Mouse (Mus musculus) inflammation-experienced regulatory T-cells, adult 6 months (primary cell): Measurements from ENCODE around the gene Ankfy1. TPM values are rescaled to one million over a fixed set of nuclear protein-coding genes. Genes with fewer than 3 reads are reported as not detected.

Source experiments
- ATAC-seq: one replicate; pipeline ENCODE4 v1.8.0; 2017
- polyA plus RNA-seq, 3 experiments: library from polyadenylated mRNA; unstranded; fragments of 100-300 nt; shearing (Covaris generic); gene quantifications; one replicate each; pipeline ENCODE4 v1.2.1; 2017

The Ankfy1 gene
- polyA plus RNA-seq, 3 experiments from 2014 or later: 30.2 to 52.7 (median 40.1) TPM

DNA sequence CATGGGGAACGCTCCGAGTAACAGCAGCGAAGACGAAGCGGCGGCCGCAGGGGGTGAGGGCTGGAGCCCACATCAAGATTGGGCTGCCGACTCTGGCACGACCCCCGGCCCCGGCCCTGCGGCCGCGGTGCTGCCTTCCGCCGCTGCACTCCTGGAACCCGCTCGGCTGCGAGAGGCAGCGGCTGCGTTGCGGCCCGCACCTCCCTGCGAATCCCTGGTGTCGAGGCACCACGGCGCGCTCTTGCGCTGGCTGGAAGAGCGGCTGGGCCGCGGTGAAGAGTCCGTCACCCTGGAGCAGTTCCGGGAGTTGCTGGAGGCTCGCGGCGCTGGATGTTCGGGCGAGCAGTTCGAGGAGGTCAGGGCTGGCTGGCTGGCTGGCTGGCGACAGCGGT lies 106.5 kb downstream of the Ankfy1 start:
- peak; percentile 4 for ATAC-seq

DNA sequence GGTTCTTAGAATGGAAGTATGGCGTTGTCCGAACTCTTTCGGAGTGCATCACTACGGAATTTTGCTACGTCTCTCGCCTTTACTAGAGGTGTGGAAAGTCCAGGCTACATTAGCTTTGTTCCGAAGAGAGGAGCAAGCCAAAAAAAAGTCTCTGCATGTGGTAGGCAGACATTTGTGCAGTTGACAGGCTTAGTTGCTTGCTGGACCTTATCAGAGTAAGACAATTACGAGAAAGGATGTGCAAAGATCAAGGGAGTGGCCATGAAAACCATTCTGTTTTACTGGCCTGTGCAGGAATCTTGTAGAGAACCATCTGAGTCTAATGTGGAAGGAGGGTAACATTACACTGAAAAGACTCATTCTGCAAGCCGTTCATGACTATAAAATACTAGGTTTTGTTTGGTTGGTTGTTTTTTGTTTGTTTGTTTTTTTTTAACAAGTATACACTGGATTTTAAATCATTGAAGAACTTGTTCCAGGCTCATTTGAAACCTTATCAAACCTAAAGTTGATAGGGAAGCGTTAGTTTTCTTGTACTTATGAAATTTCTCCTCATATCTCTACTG lies 107.0 kb downstream of the Ankfy1 start:
- ATAC-seq: no peak

DNA sequence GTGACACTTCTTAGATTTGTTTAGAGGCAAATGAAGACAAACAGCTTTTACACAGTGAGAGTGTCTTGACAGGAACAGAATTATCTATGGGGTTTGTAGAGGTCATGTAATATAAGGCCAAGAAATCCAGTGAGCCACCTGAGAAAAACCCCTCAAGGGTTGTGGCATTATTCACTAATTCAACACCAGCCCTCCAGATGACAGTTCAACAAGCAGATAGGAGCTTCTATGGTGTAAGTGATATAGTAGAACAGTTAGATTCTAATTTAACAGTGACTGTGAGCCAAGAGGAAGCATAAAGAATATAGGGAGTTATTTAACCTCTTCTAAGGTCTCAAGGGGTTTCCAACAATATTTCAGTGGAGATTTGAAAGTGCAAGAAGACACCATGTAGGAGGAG lies 108.3 kb downstream of the Ankfy1 start:
- no peak for ATAC-seq

DNA sequence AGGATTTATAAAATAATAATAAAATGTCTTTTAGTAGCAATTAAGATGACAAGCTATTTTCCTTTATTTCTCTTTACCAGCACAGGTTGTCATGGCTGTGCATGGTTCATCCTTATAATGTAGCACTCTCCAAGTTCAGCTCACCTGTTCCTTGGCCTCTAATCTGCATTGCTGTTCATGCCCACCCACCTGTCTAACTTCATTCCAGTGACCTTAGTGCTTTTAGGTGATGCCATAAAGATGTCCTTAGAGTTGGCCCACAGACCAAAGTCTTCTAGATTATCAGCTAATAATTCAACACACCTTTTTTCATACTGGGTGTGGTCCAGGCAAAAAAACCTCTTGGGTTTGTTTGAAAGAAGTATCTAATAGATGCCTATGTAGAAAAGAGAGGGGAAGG lies 111.4 kb downstream of the Ankfy1 start:
- no peak for ATAC-seq

DNA sequence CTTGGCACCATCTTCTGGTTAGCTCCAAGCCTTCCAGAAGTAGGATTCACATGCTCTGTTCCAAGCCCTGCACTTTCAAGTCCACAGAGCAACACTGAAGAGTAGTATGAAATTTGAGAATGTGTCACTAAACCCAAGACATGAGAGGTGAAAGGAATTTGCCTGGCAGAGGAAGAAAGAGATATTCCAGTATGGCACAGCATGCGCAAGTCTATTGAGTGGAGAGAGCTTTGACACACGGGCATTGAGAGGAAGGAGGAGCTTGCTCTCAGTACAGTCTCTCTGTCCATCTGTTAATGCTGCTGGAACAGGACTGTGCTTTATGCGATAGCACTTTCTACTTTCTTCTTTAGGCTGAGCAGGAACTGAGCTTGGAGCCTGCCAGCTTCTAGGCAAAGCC lies 113.2 kb downstream of the Ankfy1 start:
- no peak for ATAC-seq

DNA sequence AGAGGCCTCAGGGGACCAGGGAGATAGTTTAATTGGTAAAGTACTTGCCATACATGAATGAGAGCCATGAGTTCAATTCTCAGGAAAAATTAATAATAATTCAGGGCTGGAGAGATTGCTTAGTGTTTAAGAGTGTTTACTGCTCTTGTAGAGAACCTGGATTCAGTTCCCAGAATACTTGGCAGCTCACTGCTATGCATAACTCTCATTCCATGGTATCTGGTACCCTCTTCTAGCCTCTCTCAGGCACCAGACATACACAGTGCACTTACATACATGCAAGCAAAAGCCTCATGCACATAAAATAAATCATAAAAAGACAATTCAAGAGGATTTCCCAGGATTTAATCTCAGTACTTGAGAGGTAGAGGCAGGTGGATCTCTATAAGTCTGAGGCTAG lies 114.8 kb downstream of the Ankfy1 start:
- no peak for ATAC-seq

DNA sequence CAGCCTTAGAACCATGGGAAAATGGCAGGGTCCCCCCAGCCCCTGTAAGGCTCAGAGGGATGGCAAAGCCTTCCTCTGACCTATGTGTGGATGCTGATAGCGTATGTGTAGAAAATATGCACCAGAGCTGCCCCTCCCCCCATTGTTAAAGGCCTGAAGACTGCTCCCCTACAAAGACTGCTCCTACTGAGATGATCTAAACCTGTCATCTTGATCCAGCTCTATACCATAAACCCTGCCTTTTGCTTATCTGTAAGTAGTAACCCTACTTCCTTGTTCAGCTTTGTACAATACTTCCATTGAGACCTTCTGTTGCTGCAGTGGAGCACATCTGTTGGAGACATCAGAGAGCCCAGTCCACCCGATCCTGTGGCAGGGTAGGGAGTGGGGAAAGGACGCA lies 115.4 kb downstream of the Ankfy1 start:
- no peak for ATAC-seq

DNA sequence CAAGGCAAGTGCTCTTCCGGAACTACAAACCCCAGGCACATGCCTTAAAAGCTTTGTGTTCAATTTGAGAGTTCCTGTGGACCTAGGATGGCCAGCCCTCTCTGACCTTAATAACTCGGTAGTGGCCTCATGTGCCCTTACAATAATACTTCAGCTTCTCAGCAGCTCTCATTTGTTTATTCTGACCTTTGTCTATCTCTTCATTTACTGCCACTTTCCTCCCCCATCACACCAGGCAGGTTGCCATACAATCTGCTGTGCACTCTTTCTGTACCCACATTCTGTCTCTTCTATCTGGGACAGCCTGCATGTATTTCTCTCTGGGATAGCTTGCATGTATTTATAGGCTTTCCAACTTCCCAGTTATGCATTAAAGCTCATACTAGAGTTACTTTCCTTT lies 116.8 kb downstream of the Ankfy1 start:
- no peak for ATAC-seq

DNA sequence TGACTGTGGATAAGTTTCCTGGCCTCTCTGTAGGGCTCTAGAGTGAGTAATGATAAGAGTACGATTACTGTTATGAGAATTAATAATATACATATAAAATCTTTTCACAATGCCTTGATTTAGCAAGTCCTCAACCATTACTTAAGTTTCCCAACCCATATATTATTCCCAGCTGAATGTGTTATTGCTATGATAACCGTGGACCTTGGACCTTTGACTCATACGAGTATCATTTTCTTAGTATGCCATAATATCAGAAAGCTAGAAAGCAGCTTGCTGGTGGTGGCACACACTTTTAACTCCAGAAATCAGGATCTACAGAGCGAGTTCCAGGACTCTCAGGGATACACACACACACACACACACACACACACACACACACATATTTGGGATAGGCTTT lies 118.2 kb downstream of the Ankfy1 start:
- no peak for ATAC-seq

DNA sequence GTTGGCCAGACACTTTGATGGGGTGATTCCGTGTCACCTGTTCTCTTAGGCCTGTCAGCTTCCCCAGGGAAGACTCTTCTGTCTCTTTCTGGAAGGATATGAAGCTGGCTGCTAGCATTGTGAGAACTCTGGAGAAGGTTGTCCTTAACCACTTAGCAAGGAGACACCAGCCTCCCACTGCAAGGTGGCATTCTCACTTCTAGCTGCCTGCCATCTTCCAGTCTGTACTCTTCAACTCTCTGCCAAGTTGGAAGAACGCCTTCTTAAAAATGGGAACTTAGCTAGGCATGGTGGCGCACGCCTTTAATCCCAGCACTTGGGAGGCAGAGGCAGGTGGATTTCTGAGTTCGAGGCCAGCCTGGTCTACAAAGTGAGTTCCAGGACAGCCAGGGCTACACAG lies 123.9 kb downstream of the Ankfy1 start:
- ATAC-seq: no peak

DNA sequence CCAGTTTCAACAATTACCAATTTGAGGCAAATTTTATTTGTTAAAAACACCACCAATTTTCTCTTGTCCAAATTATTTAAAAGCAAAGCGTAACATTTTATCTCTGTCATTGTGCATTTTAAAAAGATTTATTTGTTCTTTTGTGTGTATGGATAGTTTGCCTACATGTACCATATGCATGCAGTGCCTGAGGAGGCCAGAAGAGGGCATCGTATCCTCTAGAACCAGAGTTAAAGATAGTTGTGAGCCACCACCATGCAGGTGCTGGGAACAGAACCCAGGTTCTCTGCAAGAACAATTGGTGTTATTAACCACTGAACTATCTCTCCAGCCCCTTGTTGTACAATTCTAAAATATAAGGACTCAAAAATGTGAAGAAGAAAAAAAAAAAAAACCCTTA lies 124.4 kb downstream of the Ankfy1 start:
- ATAC-seq: no peak

DNA sequence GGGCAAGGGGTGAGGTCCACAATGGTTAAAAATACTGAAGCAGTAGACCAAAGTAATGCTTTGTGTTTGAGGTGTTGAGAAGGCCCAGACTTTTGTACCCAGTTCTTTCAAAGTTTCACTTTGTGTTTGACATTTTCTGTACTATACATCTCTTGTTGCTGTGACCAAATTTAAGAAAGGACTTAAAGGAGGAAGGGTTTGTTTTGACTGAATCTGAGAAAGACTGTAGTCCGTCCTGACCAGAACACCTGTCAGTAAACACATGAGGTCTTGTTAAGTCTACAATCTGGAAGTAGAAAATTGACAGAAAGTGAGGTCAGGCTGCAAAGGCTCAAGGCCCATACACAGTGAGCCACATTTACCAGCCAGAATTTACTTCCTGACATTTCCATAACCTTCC lies 127.1 kb downstream of the Ankfy1 start:
- ATAC-seq: no peak

DNA sequence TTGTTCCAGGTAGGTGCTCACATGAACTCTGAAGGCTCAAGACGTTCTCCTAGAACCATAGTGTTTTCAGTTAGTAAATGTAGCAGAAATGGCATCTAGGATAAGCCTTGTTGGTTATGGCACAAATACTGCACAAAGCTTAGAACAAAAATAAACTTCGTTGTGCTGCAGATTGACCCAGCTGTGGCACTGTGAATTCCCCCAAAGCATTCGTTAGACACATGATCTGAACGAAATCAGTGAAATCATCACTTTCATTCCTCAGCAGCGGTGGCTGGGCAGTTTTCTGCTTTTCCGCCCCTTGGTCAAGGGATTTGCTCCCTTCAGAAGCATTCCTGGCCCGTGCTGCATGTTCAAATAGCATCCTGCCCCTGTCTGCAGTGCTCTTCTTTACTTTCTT lies 128.3 kb downstream of the Ankfy1 start:
- no peak for ATAC-seq

DNA sequence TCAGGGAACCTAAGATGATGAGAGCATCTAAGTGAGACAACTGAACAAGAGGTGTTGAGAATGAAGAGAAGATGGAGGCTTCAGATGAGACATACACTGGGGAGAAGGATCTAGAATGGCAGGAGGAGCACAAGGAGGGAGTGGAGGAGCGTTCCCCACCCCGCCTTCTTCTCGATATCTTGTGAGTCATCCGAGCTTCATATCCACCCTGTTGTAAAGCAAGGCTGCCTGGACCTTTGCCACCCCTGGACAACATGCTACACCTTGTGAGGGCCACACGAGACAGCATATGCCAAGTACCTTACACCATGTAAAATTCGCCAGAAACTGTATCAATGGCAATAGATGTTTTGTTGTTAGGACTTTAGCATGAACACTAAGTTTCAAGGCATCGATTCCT lies 131.2 kb downstream of the Ankfy1 start:
- ATAC-seq: no peak

Other genes starting within 250 kb of the Ankfy1 start
- 10 to 100 TPM; 46.1 to 71.2 (median 64.1) TPM for gene Mybbp1a, start 248.7 kb upstream of the Ankfy1 start, polyA plus RNA-seq
- not detected for gene Spns2, start 200.1 kb upstream of the Ankfy1 start, polyA plus RNA-seq
- 1 to 10 TPM in 1 of 3 experiments, under 1 TPM in 2; 0.24 to 1.2 (median 0.25) TPM for gene Spns3, start 139.5 kb upstream of the Ankfy1 start, polyA plus RNA-seq
- gene Ube2g1, start 82.7 kb upstream of the Ankfy1 start, polyA plus RNA-seq: 10 to 100 TPM; 38.6 to 45.4 (median 42.8) TPM
- gene Cyb5d2, start 106.1 kb downstream of the Ankfy1 start, polyA plus RNA-seq: 1 to 10 TPM; 6.1 to 9.3 (median 9.2) TPM
- gene Zzef1, start 106.2 kb downstream of the Ankfy1 start, polyA plus RNA-seq: 10 to 100 TPM; 19.0 to 31.5 (median 26.8) TPM